Mouse (Mus musculus): ENCODE measurements around the gene Gm34653. TPM values are rescaled to one million over a fixed set of nuclear protein-coding genes. Genes with fewer than 3 reads are reported as not detected.

The Gm34653 gene
- total and polyA plus RNA-seq, 3 experiments: 0.38 TPM; not detected in 2

DNA sequence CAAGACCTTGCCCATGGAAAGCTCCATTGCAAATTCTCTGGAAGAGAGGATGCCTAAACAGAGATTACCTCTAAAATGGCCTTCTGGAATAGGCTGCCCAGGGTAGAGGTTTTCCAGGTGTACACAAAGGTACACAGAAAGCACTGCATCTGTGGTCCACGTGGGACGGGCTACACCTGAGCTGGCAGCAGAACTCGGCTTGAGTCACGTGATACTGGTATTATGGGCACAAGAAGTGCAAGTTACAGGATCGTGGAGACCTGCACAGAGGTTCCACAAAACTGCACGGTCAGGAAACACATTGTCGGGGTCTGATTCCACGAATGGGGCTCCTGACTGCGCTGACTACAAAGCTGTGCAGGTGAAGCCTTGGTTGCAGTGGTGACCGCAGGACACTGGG lies 47.2 kb downstream of the Gm34653 start:
- no peaks in the 10 kb centered on the region for H3K9me3 ChIP-seq (replicated peaks)
- H3K4me1 ChIP-seq (ENCODE audit: insufficient read depth, low read depth, low read length): no peaks in the 10 kb centered on the region
- no peak for DNase-seq (ENCODE audit: low spot score)
- no peaks in the 10 kb centered on the region for H3K36me3 ChIP-seq (replicated peaks)
- peaks cover 76% of the 10 kb centered on the region for H3K27me3 ChIP-seq (ENCODE audit: insufficient read depth, low read length)
- H3K4me3 ChIP-seq (ENCODE audit: low read depth, low read length): no peak overlapping the region
- no peak for ATAC-seq (ENCODE audit: extremely low read depth, insufficient number of reproducible peaks, low FRiP score, poor library complexity, severe bottlenecking)
- no peak for TF ChIP-seq POLR2AphosphoS5 (IDR thresholded peaks at IDR 0.05; ENCODE audit: insufficient replicate concordance, low read depth, low read length)
- TF ChIP-seq CTCF (IDR thresholded peaks at IDR 0.05; ENCODE audit: low read depth, low read length): no peak
- no peak for TF ChIP-seq GATA2 (IDR thresholded peaks at IDR 0.05; ENCODE audit: borderline replicate concordance, low read depth, low read length)
- no peak for TF ChIP-seq TAL1 (conservative IDR thresholded peaks at IDR 0.05; ENCODE audit: low read depth, low read length)
- no peak for TF ChIP-seq GATA1 (IDR thresholded peaks at IDR 0.05; ENCODE audit: borderline replicate concordance, low read length)

DNA sequence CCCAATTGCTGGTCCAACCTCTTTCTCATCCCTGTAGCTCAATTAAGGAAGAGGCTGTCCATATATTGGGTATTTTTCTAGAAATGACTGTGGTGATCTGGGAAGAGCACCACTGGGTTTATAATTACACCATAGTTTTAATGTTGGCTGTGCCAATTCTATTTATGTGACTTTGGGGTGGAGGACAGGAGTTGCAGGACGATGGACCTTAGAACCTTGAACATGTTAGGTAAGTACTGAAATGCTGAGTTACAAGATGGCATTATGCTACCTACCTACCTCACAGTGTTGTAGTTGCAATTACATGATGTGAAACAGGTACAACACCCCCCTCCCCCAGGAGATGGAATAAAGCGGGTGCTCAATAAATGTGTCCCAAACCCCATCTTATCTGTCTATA lies 50.0 kb downstream of the Gm34653 start:
- Histone ChIP-seq H3K4me3 (ENCODE audit: low read depth, low read length) (no peak overlapping the region), H3K36me3 (replicated peaks) (no peaks in the 10 kb centered on the region), H3K27me3 (ENCODE audit: insufficient read depth, low read length) (peaks cover 81% of the 10 kb centered on the region), H3K9me3 (replicated peaks) (no peaks in the 10 kb centered on the region), H3K4me1 (ENCODE audit: insufficient read depth, low read depth, low read length) (no peaks in the 10 kb centered on the region)
- DNase-seq (ENCODE audit: low spot score): no peak
- no peak for TF ChIP-seq TAL1 (conservative IDR thresholded peaks at IDR 0.05; ENCODE audit: low read depth, low read length)
- TF ChIP-seq GATA1 (IDR thresholded peaks at IDR 0.05; ENCODE audit: borderline replicate concordance, low read length): no peak
- no peak for TF ChIP-seq POLR2AphosphoS5 (IDR thresholded peaks at IDR 0.05; ENCODE audit: insufficient replicate concordance, low read depth, low read length)
- no peak for TF ChIP-seq CTCF (IDR thresholded peaks at IDR 0.05; ENCODE audit: low read depth, low read length)
- TF ChIP-seq GATA2 (IDR thresholded peaks at IDR 0.05; ENCODE audit: borderline replicate concordance, low read depth, low read length): no peak
- ATAC-seq (ENCODE audit: extremely low read depth, insufficient number of reproducible peaks, low FRiP score, poor library complexity, severe bottlenecking): no peak

DNA sequence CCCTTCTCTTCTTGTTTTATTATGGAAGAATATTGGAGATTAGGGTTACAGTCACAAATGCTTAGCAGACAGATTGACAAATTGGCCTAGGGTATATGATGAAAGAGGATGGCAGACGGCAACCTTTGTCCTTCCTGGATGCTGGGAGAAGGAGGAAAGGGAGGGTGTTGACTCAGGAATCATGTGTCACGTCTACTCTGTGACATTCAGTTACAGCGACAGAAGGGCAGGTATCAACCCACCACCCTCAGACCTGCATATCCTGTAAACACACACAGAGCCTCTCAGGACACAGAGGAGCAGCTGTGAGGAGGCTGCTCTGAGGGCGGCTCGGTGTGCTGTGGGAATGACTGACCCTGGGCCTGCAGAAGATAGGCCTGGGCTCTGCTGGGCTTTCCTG lies 50.4 kb downstream of the Gm34653 start:
- Histone ChIP-seq H3K9me3 (replicated peaks) (no peaks in the 10 kb centered on the region), H3K4me3 (ENCODE audit: low read depth, low read length) (no peak overlapping the region), H3K36me3 (replicated peaks) (no peaks in the 10 kb centered on the region), H3K4me1 (ENCODE audit: insufficient read depth, low read depth, low read length) (no peaks in the 10 kb centered on the region), H3K27me3 (ENCODE audit: insufficient read depth, low read length) (peaks cover 80% of the 10 kb centered on the region)
- no peak for DNase-seq (ENCODE audit: low spot score)
- ATAC-seq (ENCODE audit: extremely low read depth, insufficient number of reproducible peaks, low FRiP score, poor library complexity, severe bottlenecking): no peak
- TF ChIP-seq GATA2 (IDR thresholded peaks at IDR 0.05; ENCODE audit: borderline replicate concordance, low read depth, low read length): no peak
- TF ChIP-seq GATA1 (IDR thresholded peaks at IDR 0.05; ENCODE audit: borderline replicate concordance, low read length): no peak
- TF ChIP-seq POLR2AphosphoS5 (IDR thresholded peaks at IDR 0.05; ENCODE audit: insufficient replicate concordance, low read depth, low read length): no peak
- TF ChIP-seq CTCF (IDR thresholded peaks at IDR 0.05; ENCODE audit: low read depth, low read length): no peak
- TF ChIP-seq TAL1 (conservative IDR thresholded peaks at IDR 0.05; ENCODE audit: low read depth, low read length): no peak

DNA sequence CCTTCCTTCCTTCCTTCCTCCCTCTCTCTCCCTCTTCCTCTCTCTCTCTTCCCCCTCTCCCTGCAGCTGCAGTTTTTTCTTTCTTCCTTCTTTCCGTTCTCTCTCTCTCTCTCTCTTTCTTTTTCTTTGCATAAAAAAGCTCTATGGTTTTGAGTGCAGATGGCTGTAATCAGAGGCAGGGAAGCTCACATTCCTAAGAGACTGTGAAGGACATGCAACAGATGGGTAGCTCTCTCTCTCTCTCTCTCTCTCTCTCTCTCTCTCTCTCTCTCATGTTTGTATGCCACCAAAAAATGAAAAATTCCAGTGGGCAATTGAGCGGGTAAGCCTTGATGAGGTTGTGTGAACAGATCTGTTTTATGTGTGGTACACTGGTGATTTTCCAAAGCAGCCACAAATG lies 51.4 kb downstream of the Gm34653 start:
- no peak for ATAC-seq (ENCODE audit: extremely low read depth, insufficient number of reproducible peaks, low FRiP score, poor library complexity, severe bottlenecking)
- no peaks in the 10 kb centered on the region for H3K36me3 ChIP-seq (replicated peaks)
- H3K27me3 ChIP-seq (ENCODE audit: insufficient read depth, low read length): peaks cover 78% of the 10 kb centered on the region
- TF ChIP-seq POLR2AphosphoS5 (IDR thresholded peaks at IDR 0.05; ENCODE audit: insufficient replicate concordance, low read depth, low read length) (no peak), TAL1 (conservative IDR thresholded peaks at IDR 0.05; ENCODE audit: low read depth, low read length) (no peak), GATA1 (IDR thresholded peaks at IDR 0.05; ENCODE audit: borderline replicate concordance, low read length) (no peak)
- H3K9me3 ChIP-seq (replicated peaks): no peaks in the 10 kb centered on the region
- H3K4me1 ChIP-seq (ENCODE audit: insufficient read depth, low read depth, low read length): no peaks in the 10 kb centered on the region
- DNase-seq (ENCODE audit: low spot score): no peak
- no peak overlapping the region for H3K4me3 ChIP-seq (ENCODE audit: low read depth, low read length)

Other genes with a start within 250 kb of the Gm34653 start
- 89.2 and 102 TPM in 2 replicates for gene Gapvd1, start 77.8 kb upstream of the Gm34653 start, total RNA-seq (2014; fragmentation: Nextera tagmentation)
- gene Gapvd1, start 77.8 kb upstream of the Gm34653 start, total RNA-seq (2017): 83.0 and 95.0 TPM in 2 replicates
- gene Gapvd1, start 77.8 kb upstream of the Gm34653 start, polyA plus RNA-seq (2012): 16.6 and 23.5 TPM in 2 replicates
- 117 and 127 TPM in 2 replicates for gene Hspa5, start 61.0 kb upstream of the Gm34653 start, total RNA-seq (2014; fragmentation: Nextera tagmentation)
- 337 and 367 TPM in 2 replicates for gene Hspa5, start 61.0 kb upstream of the Gm34653 start, total RNA-seq (2017)
- gene Hspa5, start 61.0 kb upstream of the Gm34653 start, polyA plus RNA-seq (2012): 48.4 and 59.2 TPM in 2 replicates
- gene Rabepk, start 33.1 kb upstream of the Gm34653 start, total RNA-seq (2014; fragmentation: Nextera tagmentation): 16.0 and 21.1 TPM in 2 replicates
- 31.8 and 36.9 TPM in 2 replicates for gene Rabepk, start 33.1 kb upstream of the Gm34653 start, total RNA-seq (2017)
- 9.1 and 11.6 TPM in 2 replicates for gene Rabepk, start 33.1 kb upstream of the Gm34653 start, polyA plus RNA-seq (2012)
- gene Fbxw2, start 6.7 kb upstream of the Gm34653 start, total RNA-seq (2014; fragmentation: Nextera tagmentation): 60.0 and 74.7 TPM in 2 replicates
- gene Fbxw2, start 6.7 kb upstream of the Gm34653 start, total RNA-seq (2017): 99.5 and 104 TPM in 2 replicates
- gene Fbxw2, start 6.7 kb upstream of the Gm34653 start, polyA plus RNA-seq (2012): 22.7 and 26.1 TPM in 2 replicates
- not detected in 2 replicates for gene Cutal, start 41.4 kb downstream of the Gm34653 start, total RNA-seq (2014; fragmentation: Nextera tagmentation)
- gene Cutal, start 41.4 kb downstream of the Gm34653 start, total RNA-seq (2017): 0.06 TPM in 1 of 2 replicates, not detected in the other
- 0.02 TPM in 1 of 2 replicates, not detected in the other for gene Cutal, start 41.4 kb downstream of the Gm34653 start, polyA plus RNA-seq (2012)
- 76.4 and 77.9 TPM in 2 replicates for gene Psmd5, start 42.0 kb downstream of the Gm34653 start, total RNA-seq (2014; fragmentation: Nextera tagmentation)
- gene Psmd5, start 42.0 kb downstream of the Gm34653 start, total RNA-seq (2017): 44.7 and 49.3 TPM in 2 replicates
- gene Psmd5, start 42.0 kb downstream of the Gm34653 start, polyA plus RNA-seq (2012): 12.0 and 13.4 TPM in 2 replicates
- gene Phf19, start 81.0 kb downstream of the Gm34653 start, total RNA-seq (2014; fragmentation: Nextera tagmentation): not detected in 2 replicates
- gene Phf19, start 81.0 kb downstream of the Gm34653 start, total RNA-seq (2017): 0.52 and 0.66 TPM in 2 replicates
- gene Phf19, start 81.0 kb downstream of the Gm34653 start, polyA plus RNA-seq (2012): 0.01 and 0.02 TPM in 2 replicates
- gene Traf1, start 128.8 kb downstream of the Gm34653 start, total RNA-seq (2014; fragmentation: Nextera tagmentation): not detected in 2 replicates
- 0.12 and 0.27 TPM in 2 replicates for gene Traf1, start 128.8 kb downstream of the Gm34653 start, total RNA-seq (2017)
- gene Traf1, start 128.8 kb downstream of the Gm34653 start, polyA plus RNA-seq (2012): not detected in 2 replicates
- gene Hc, start 228.4 kb downstream of the Gm34653 start, total RNA-seq (2014; fragmentation: Nextera tagmentation): not detected in 2 replicates
- gene Hc, start 228.4 kb downstream of the Gm34653 start, total RNA-seq (2017): 0.22 and 0.23 TPM in 2 replicates
- not detected in 2 replicates for gene Hc, start 228.4 kb downstream of the Gm34653 start, polyA plus RNA-seq (2012)

Measured in G1E (cell line).